Mouse (Mus musculus) Patski (cell line): ENCODE results near the gene Gabrr2. TPM values are rescaled to one million over a fixed set of nuclear protein-coding genes. Genes with fewer than 3 reads are reported as not detected.
A peak's percentile ranks its signal among the peaks of the same experiment; 100 is the strongest.
"Not testable (repeated sequence)": the region's sequence is repeated elsewhere in the genome, so short reads cannot be mapped to it uniquely, and the experiment has no call there.

Experiments
- ATAC-seq: fragments of 100-300 bp; one replicate; pipeline ENCODE4 v1.8.0; 2021
- CTCF ChIA-PET: fragments of 350-600 bp; sonication (Branson Sonifier 250); formaldehyde crosslinking; loops from one replicate; lab custom pipeline; 2022; ENCODE audit warnings: inconsistent platforms; lab: Charles Lee
- POLR2A ChIA-PET: fragments of 350-600 bp; sonication (Branson Sonifier 250); formaldehyde crosslinking; loops from one replicate; lab custom pipeline; 2022; ENCODE audit warnings: antibody characterized with exemption, inconsistent platforms; lab: Charles Lee
- DNase-seq: peaks from one replicate; pipeline ENCODE4 v3.0.0-alpha.2; 2011; ENCODE audit warnings: low read depth, low spot score
- H3K27me3 ChIP-seq: fragments of 371-371 bp; one replicate; pipeline ENCODE4 v1.5.1; 2021
- CTCF ChIP-seq: fragments of 100-300 bp; IDR thresholded peaks from one replicate; pipeline ENCODE4 v1.5.1; 2021
- in situ Hi-C: fragments of 300-500 bp; cut with MboI; formaldehyde crosslinking; loops from 3 replicates; pipeline ENCODE4 v1.11.1; 2018; ENCODE audit warnings: low pct_unique_long_range_greater_than_20kb, mixed read lengths
- polyA plus RNA-seq: library from polyadenylated mRNA; unstranded; gene quantifications from one replicate; pipeline ENCODE4 v1.2.3, GENCODE M21; 2021

Gabrr2 gene
- polyA plus RNA-seq, 1 experiment from 2014 or later: 0.06 TPM

DNA sequence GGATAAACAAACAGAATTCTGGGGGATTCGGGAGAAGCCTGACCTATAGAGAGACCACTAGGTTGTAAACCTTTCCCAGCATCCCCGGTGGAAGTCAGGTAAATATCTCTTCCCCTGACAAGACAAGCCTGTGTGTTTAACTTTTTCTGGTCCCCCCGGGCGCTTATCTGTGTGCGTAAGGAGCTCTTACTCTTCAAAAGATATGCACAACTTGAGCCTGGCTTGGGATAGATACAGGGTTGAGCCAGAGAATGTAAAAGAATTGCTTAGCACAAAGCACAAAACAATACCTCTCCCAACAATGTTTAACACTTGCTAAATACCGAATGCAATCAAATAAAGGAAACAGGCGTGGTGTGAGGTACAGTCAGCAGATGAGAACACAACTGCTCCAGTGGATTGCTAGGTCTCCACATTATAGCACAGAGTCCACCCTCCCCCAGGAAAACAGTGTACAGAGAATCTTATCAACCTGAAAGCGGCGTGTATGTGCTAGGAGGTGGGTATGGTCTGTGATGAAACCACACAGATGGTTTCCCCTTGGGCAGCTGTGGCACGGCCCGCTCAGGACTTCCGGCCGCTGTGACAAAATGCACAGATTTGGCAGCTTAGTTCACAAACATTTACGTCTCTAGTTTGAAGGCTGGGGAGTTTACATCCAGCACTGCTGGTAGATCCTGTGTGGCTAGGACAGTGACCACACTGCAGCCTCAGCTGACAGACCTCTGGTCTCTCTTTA is 47.1 kb downstream of the Gabrr2 start:
- CTCF ChIA-PET: no interaction called here

DNA sequence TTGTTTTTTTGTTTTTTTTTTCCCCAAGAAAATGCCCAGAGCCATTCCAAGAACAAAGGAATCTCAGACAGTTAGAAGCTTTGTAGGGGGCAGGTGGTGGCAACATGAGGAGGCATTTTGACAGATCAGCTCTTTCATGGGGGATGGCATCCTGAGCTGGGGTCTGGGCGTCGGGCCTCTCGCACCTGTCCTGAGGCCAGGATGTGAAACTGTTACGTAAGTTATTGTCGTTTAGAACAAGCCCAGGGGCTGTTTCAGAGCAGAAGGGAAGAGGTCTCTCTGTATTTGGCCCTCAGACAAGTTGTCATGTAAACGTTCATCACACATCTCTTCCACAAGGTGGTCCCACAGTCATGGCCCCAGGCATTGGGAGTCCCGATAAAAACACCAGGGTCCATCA is 48.0 kb downstream of the Gabrr2 start:
- in situ Hi-C loops: loop anchor here (10.0 to 25.0 kb wide), 2 partner anchors 96 to 1049 kb away; no protein-coding TSS in a partner anchor
- CTCF ChIA-PET: no interaction called here
- H3K27me3 ChIP-seq: no peaks in the 10 kb centered on the region
- POLR2A ChIA-PET: no interaction called here
- no peak for ATAC-seq
- no peak for TF ChIP-seq CTCF
- no peak for DNase-seq

More for the DNA sequence above, 47.1 kb downstream of the Gabrr2 start:
- no peak for DNase-seq
- no peak for ATAC-seq
- POLR2A ChIA-PET: no interaction called here
- in situ Hi-C loops: loop anchor here (10.0 to 25.0 kb wide), 2 partner anchors 95 to 1048 kb away; no protein-coding TSS in a partner anchor
- no peaks in the 10 kb centered on the region for H3K27me3 ChIP-seq
- no peak for TF ChIP-seq CTCF

DNA sequence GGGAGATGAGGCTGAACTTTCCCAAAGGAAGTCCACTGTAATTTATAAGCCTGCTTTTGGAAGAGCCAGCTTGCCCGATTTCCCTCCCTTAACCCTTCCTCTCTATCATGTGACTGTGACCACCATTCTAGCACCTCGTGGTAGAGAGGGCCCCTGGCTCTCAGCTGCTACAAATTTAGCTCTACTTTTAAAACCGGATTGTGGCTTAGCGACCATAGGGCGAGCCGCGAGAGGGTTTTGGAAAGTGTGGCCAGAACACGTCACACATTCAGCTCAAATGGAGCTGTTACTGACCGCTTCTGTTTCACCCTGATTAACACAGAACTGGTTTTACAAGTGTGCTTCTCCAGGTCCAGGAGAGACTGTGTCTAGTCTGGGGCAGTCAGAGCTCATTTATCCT is 48.6 kb downstream of the Gabrr2 start:
- ATAC-seq (no peak), DNase-seq (no peak)
- CTCF ChIA-PET: no interaction called here
- no peak for TF ChIP-seq CTCF
- in situ Hi-C loops: loop anchor here (10.0 to 25.0 kb wide), 2 partner anchors 97 to 1049 kb away; no protein-coding TSS in a partner anchor
- no peaks in the 10 kb centered on the region for H3K27me3 ChIP-seq
- POLR2A ChIA-PET: no interaction called here

DNA sequence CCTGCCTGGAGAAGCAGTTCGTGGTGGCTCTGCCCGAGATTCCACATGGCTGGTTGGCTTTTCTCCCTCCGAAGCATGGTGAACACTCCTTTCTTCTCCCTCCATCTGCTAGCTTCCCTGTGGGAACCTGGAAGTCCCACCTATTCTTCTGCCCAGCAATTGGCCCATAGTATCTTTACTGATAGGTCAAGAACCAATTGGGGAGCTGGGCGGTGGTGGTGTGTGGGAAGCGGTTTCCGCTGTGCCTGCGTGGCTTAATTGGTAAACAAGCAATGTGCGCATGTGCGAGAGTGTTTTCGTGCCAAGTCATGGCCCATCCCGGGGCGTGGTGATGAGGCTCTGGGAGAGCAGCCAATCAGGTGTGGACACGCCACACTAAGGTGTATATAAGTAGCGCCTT is 50.1 kb downstream of the Gabrr2 start:
- ATAC-seq, H3K27me3 ChIP-seq, DNase-seq, CTCF ChIA-PET, POLR2A ChIA-PET: not testable (repeated sequence)
- in situ Hi-C loops: loop anchor here (10.0 to 25.0 kb wide), 2 partner anchors 98 to 1051 kb away; no protein-coding TSS in a partner anchor

DNA sequence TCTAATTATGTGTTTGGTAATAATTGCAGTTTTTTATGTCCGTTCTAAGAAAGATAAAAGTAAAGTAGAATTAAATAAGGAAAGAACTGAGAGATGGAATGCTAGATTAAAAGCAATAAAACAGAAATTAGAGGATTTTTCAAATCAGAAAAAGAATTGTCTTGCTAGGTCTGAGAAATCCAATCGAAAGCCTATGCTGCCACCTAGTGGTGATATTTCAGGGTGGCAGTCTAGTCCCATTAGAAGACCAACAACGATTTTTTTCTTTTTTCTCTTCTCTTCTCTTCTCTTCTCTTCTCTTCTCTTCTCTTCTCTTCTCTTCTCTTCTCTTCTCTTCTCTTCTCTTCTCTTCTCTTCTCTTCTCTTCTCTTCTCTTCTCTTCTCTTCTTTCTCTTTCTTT is 56.3 kb downstream of the Gabrr2 start:
- POLR2A ChIA-PET: interaction anchor here (0.7 kb wide), 1 partner anchor 44 kb away, joined by 4 read pairs; no protein-coding TSS in a partner anchor
- CTCF ChIA-PET, H3K27me3 ChIP-seq, ATAC-seq, DNase-seq: not testable (repeated sequence)
- in situ Hi-C loops: loop anchor here (5.0 to 25.0 kb wide), 3 partner anchors 104 to 1057 kb away; no protein-coding TSS in a partner anchor
- TF ChIP-seq CTCF: peak; percentile 62

DNA sequence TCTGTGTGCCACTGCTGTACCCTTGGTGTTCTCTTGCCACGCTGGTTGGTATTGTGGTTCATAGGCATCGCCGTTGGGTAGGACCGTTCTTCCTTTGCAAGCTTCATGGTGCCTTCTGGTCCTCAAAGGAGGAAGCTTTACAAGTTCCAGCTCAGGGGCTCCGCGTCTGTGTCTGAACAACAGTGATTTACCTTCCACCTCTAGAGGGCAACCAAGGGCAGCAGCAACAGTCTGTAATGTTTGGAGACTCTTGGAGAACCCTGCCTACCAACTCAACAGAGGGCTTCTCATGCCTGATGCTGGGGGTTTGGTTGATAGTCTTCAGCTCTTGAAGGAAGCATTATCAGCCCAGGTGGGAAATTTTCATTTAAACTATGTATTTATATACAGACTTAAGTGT is 61.7 kb downstream of the Gabrr2 start:
- H3K27me3 ChIP-seq: peaks cover 4% of the 10 kb centered on the region
- ChIA-PET POLR2A (no interaction called here), CTCF (interaction anchor here (0.7 to 1.5 kb wide), 9 partner anchors 21 to 169 kb away, joined by 3 to 5 read pairs (median 3); partner anchors contain the start of gene Pnrc1)
- TF ChIP-seq CTCF: peak; percentile 39
- in situ Hi-C loops: loop anchor here (10.0 to 25.0 kb wide), 2 partner anchors 350 to 1062 kb away; no protein-coding TSS in a partner anchor
- DNase-seq (no peak), ATAC-seq (no peak)

DNA sequence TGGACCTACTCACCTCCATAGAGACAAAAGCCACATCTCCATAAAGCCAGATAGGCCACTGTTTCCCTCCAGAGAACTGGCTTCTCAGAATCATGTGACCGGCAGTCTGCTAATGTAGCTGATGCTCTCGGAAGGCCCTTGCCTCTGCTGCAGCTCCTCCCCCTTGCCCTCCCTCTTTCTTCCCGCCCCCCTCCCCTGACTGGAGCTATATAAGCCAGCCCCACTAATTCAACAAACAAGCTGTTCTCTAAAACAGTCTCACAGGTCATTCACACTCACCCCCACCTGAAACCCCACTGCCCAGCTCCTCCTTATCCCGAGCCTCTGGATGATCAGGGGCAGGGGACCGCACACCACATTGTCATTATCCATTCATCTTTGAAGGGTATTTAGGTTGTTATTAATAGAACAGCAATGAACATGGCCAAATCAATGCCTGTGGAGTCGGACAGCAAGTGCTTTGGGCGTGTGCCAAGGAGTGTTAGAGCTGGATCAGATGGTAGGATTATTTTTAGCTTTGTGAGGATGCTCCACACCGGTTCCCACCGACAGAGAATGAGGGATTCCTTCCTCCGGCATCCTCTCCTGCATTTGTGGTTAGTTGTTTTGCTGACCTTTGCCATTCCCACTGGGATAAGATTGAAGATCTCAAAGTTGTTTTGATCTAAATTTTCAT is 62.7 kb downstream of the Gabrr2 start:
- DNase-seq (no peak), ATAC-seq (no peak)
- ChIA-PET POLR2A (no interaction called here), CTCF (interaction anchor here (1.0 to 1.5 kb wide), 4 partner anchors 55 to 167 kb away, joined by 3 to 4 read pairs (median 4); no protein-coding TSS in a partner anchor)
- in situ Hi-C loops: loop anchor here (5.0 to 10.0 kb wide), 2 partner anchors 172 to 351 kb away; no protein-coding TSS in a partner anchor
- peaks cover 4% of the 10 kb centered on the region for H3K27me3 ChIP-seq
- no peak for TF ChIP-seq CTCF

DNA sequence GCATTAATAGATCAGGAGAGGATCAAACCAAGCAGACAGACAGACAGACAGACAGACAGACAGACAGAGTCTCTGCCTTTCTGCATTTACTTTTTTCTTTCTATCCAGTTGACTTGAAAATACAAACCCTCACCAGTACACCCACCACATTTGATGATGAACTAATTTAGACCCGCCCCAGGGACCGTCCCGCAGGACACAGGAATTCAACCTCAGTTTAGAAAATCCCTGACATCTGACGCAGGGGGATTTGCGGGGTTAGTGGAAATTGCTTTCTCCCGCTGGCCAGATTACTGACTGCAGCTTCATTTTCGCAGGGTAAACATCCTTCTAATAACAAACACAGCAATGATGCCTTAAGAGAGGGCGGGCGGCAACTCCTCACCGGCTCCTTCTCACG is 69.4 kb downstream of the Gabrr2 start, which contains the start of gene Gabrr1:
TSS of gene Gabrr1 (plus strand) at position 301 of the 400 bp plus-strand sequence.
- DNase-seq: no peak
- in situ Hi-C loops: no loop called here
- TF ChIP-seq CTCF: no peak
- ChIA-PET CTCF (no interaction called here), POLR2A (interaction anchor here (0.6 kb wide), 1 partner anchor 100 kb away, joined by 3 read pairs; no protein-coding TSS in a partner anchor)
- H3K27me3 ChIP-seq: no peaks in the 10 kb centered on the region
- ATAC-seq: no peak

Other genes with a start within 250 kb of the Gabrr2 start
- gene Ankrd6, start 112.2 kb upstream of the Gabrr2 start, polyA plus RNA-seq: 0.08 TPM
- gene Rragd, start 80.0 kb upstream of the Gabrr2 start, polyA plus RNA-seq: 1.4 TPM
- 36.6 TPM for gene Ube2j1, start 31.6 kb upstream of the Gabrr2 start, polyA plus RNA-seq
- not detected for gene Gabrr1, start 69.5 kb downstream of the Gabrr2 start, polyA plus RNA-seq
- 0.39 TPM for gene Pm20d2, start 126.7 kb downstream of the Gabrr2 start, polyA plus RNA-seq
- gene Srsf12, start 146.0 kb downstream of the Gabrr2 start, polyA plus RNA-seq: 0.03 TPM
- 49.0 TPM for gene Pnrc1, start 227.2 kb downstream of the Gabrr2 start, polyA plus RNA-seq
- gene Rngtt, start 247.3 kb downstream of the Gabrr2 start, polyA plus RNA-seq: 11.0 TPM